Mouse (Mus musculus) forebrain, embryonic 10.5 days (tissue): ENCODE data around the gene Cyp2w1. TPM values are rescaled to one million over a fixed set of nuclear protein-coding genes. Genes with fewer than 3 reads are reported as not detected.
"Not testable (repeated sequence)": the region's sequence is repeated elsewhere in the genome, so short reads cannot be mapped to it uniquely, and the experiment has no call there.

Experiments
- DNase-seq: peaks from one replicate; pipeline ENCODE4 v3.0.0-alpha.2; 2017; ENCODE audit warnings: low spot score; ENCODE audit errors: extremely low spot score
- H3K27ac ChIP-seq: fragments of 300-500 bp; sonication (generic); 2 replicates; pipeline ENCODE4 v1.5.1; 2016; ENCODE audit warnings: mild to moderate bottlenecking
- H3K27me3 ChIP-seq: fragments of 300-500 bp; sonication (generic); 2 replicates; pipeline ENCODE4 v1.6.1; 2016; ENCODE audit warnings: mild to moderate bottlenecking; ENCODE audit not compliant: poor library complexity, severe bottlenecking
- H3K36me3 ChIP-seq: fragments of 300-500 bp; sonication (generic); replicated peaks from 2 replicates; pipeline ENCODE4 v1.6.1; 2016; ENCODE audit warnings: mild to moderate bottlenecking, moderate library complexity
- H3K4me1 ChIP-seq: fragments of 300-500 bp; sonication (generic); 2 replicates; pipeline ENCODE4 v1.6.1; 2016
- H3K4me3 ChIP-seq: fragments of 300-500 bp; sonication (generic); 2 replicates; pipeline ENCODE4 v1.5.1; 2016; ENCODE audit warnings: mild to moderate bottlenecking, moderate library complexity
- H3K9me3 ChIP-seq: fragments of 300-500 bp; sonication (generic); 2 replicates; pipeline ENCODE4 v1.6.1; 2016; ENCODE audit warnings: mild to moderate bottlenecking, moderate library complexity
- WGBS: fragments of 180-500 bp; shearing (Covaris S2); methylation state at CpG from one replicate; pipeline ENCODE4 v1.1.7; 2016; 5-methylcytosine and 5-hydroxymethylcytosine counted together
- polyA plus RNA-seq: library from polyadenylated mRNA; unstranded; fragments of >200 nt; fragmentation: Nextera tagmentation; extraction: Ambion mirVana; gene quantifications from 2 replicates; pipeline ENCODE4 v1.2.1, GENCODE M21; 2016

Gene Cyp2w1
- polyA plus RNA-seq, 1 experiment from 2014 or later: not detected

- peaks cover 6% of the 10 kb centered on the region; the same call in 1 of the 2 replicates for H3K27me3 ChIP-seq
- peak overlapping the region; percentile 48 for H3K27ac ChIP-seq
- H3K36me3 ChIP-seq: no peaks in the 10 kb centered on the region; the same call in 1 of the 2 replicates
- no peak for DNase-seq
- 80% methylated on average over 8 of the region's 8 CpGs for WGBS
- H3K9me3 ChIP-seq: no peaks in the 10 kb centered on the region
- H3K4me3 ChIP-seq: no peak overlapping the region
- H3K4me1 ChIP-seq: peaks cover 59% of the 10 kb centered on the region
Observed at GRCm38 (mm10) chr5:139382760-139383159, 30.3 kb downstream of the Cyp2w1 start.

GRCm38 (mm10) chr5:139383234-139383633 lies 30.8 kb downstream of the Cyp2w1 start:
- Histone ChIP-seq H3K27me3 (peaks cover 6% of the 10 kb centered on the region; the same call in 1 of the 2 replicates), H3K36me3 (no peaks in the 10 kb centered on the region; the same call in 1 of the 2 replicates), H3K4me1 (peaks cover 59% of the 10 kb centered on the region), H3K9me3 (no peaks in the 10 kb centered on the region), H3K27ac (peak overlapping the region; percentile 48), H3K4me3 (no peak overlapping the region)
- no peak for DNase-seq
- WGBS: 86% methylated on average over 9 of the region's 9 CpGs

GRCm38 (mm10) chr5:139384531-139384930 lies 32.1 kb downstream of the Cyp2w1 start:
- no peaks in the 10 kb centered on the region for H3K9me3 ChIP-seq
- peaks cover 59% of the 10 kb centered on the region for H3K4me1 ChIP-seq
- no peak for DNase-seq
- no peaks in the 10 kb centered on the region; the same call in 1 of the 2 replicates for H3K36me3 ChIP-seq
- no peak overlapping the region for H3K4me3 ChIP-seq
- H3K27ac ChIP-seq: peak overlapping the region; percentile 0; the same call in 1 of the 2 replicates
- H3K27me3 ChIP-seq: peaks cover 6% of the 10 kb centered on the region; the same call in 1 of the 2 replicates
- 83% methylated on average over 10 of the region's 10 CpGs for WGBS

GRCm38 (mm10) chr5:139386047-139386446 lies 33.6 kb downstream of the Cyp2w1 start:
- no peak overlapping the region for H3K27ac ChIP-seq

GRCm38 (mm10) chr5:139387329-139388194 lies 35.1 kb downstream of the Cyp2w1 start:
- Histone ChIP-seq H3K4me1 (peaks cover 49% of the 10 kb centered on the region), H3K9me3 (no peaks in the 10 kb centered on the region), H3K27ac (peak overlapping the region; percentile 22; the same call in 1 of the 2 replicates), H3K27me3 (no peaks in the 10 kb centered on the region), H3K4me3 (no peak overlapping the region), H3K36me3 (no peaks in the 10 kb centered on the region; the same call in 1 of the 2 replicates)
- DNase-seq: no peak
- WGBS: 92% methylated on average over 10 of the region's 10 CpGs

More at GRCm38 (mm10) chr5:139386047-139386446, 33.6 kb downstream of the Cyp2w1 start:
- Histone ChIP-seq H3K4me3 (no peak overlapping the region), H3K9me3 (no peaks in the 10 kb centered on the region), H3K4me1 (peaks cover 55% of the 10 kb centered on the region), H3K27me3 (peaks cover 6% of the 10 kb centered on the region; the same call in 1 of the 2 replicates), H3K36me3 (no peaks in the 10 kb centered on the region; the same call in 1 of the 2 replicates)
- DNase-seq: no peak
- WGBS: 91% methylated on average over 5 of the region's 5 CpGs

GRCm38 (mm10) chr5:139388195-139388570 lies 35.8 kb downstream of the Cyp2w1 start:
- no peak overlapping the region for H3K4me3 ChIP-seq
- no peaks in the 10 kb centered on the region for H3K27me3 ChIP-seq
- 82% methylated on average over 4 of the region's 4 CpGs for WGBS
- H3K4me1 ChIP-seq: peaks cover 47% of the 10 kb centered on the region
- no peak for DNase-seq
- no peaks in the 10 kb centered on the region for H3K9me3 ChIP-seq
- H3K27ac ChIP-seq: peak overlapping the region; percentile 60
- H3K36me3 ChIP-seq: peaks cover 4% of the 10 kb centered on the region

- H3K27ac ChIP-seq: peak overlapping the region; percentile 74
Observed at GRCm38 (mm10) chr5:139388694-139389675, 36.6 kb downstream of the Cyp2w1 start.

GRCm38 (mm10) chr5:139389676-139390061 lies 37.3 kb downstream of the Cyp2w1 start:
- Histone ChIP-seq H3K4me3 (no peak overlapping the region), H3K27me3 (no peaks in the 10 kb centered on the region), H3K36me3 (peaks cover 5% of the 10 kb centered on the region; the same call in 1 of the 2 replicates), H3K27ac (peak overlapping the region; percentile 74), H3K9me3 (no peaks in the 10 kb centered on the region), H3K4me1 (peaks cover 45% of the 10 kb centered on the region)
- WGBS: 67% methylated on average over 6 of the region's 6 CpGs
- no peak for DNase-seq

More at GRCm38 (mm10) chr5:139388694-139389675, 36.6 kb downstream of the Cyp2w1 start:
- no peak for DNase-seq
- Histone ChIP-seq H3K27me3 (no peaks in the 10 kb centered on the region), H3K36me3 (peaks cover 5% of the 10 kb centered on the region; the same call in 1 of the 2 replicates), H3K4me3 (no peak overlapping the region), H3K4me1 (peaks cover 47% of the 10 kb centered on the region), H3K9me3 (no peaks in the 10 kb centered on the region)
- WGBS: 82% methylated on average over 17 of the region's 17 CpGs

- WGBS: 79% methylated on average over 5 of the region's 5 CpGs
- H3K9me3 ChIP-seq, H3K27me3 ChIP-seq, H3K36me3 ChIP-seq, H3K4me3 ChIP-seq, DNase-seq: not testable (repeated sequence)
- Histone ChIP-seq H3K27ac (peak overlapping the region; percentile 74; the same call in 1 of the 2 replicates), H3K4me1 (peaks cover 48% of the 10 kb centered on the region)
Observed at GRCm38 (mm10) chr5:139390324-139391119, 38.1 kb downstream of the Cyp2w1 start.

GRCm38 (mm10) chr5:139391309-139391990 lies 39.0 kb downstream of the Cyp2w1 start:
- Histone ChIP-seq H3K4me1 (peaks cover 48% of the 10 kb centered on the region), H3K27me3 (no peaks in the 10 kb centered on the region), H3K4me3 (no peak overlapping the region), H3K27ac (peak overlapping the region; percentile 57; the same call in 1 of the 2 replicates), H3K36me3 (peaks cover 5% of the 10 kb centered on the region; the same call in 1 of the 2 replicates), H3K9me3 (no peaks in the 10 kb centered on the region)
- no peak for DNase-seq
- 86% methylated on average over 11 of the region's 11 CpGs for WGBS
